8 mouse cellular contexts compared by ENCODE assay signal in genomic region chr15:84168170-84169161, GRCm38 (mm10). TPM values are rescaled to one million over a fixed set of nuclear protein-coding genes. Genes with fewer than 3 reads are reported as not detected.
DNase-seq lines count a peak whose midpoint lies in the region; ATAC-seq and TF ChIP-seq lines count a peak whose summit lies in the region.

No protein-coding gene starts in this region.

- peak overlapping the region; percentile 99 for H3K4me2 ChIP-seq in lung, embryonic 16.5 days (ENCODE audit: low read depth, low read length)

- peak overlapping the region; percentile 70 for H3K4me3 ChIP-seq in ES-Bruce4 (ENCODE audit: low read depth, low read length)
- peak overlapping the region; percentile 65 for H3K4me3 ChIP-seq in heart, embryonic 10.5 days
- peak overlapping the region; percentile 59 for H3K4me3 ChIP-seq in lung, embryonic 16.5 days (ENCODE audit: low read length)

- peak; percentile 72 for DNase-seq in CD4-positive helper T cell, adult 2 months (ENCODE audit: low read depth, low spot score)
- peak; percentile 49 for DNase-seq in embryo, embryonic 10.5 days (ENCODE audit: low spot score)
- DNase-seq in heart, embryonic 10.5 days (ENCODE audit: low spot score): peak; percentile 76
- peak; percentile 45 for DNase-seq in kidney, adult 9 months
- DNase-seq in right cerebral cortex, postnatal 10 days (ENCODE audit: low spot score in 2 of 2): peak; percentile 76 to 80
- no peak for DNase-seq in thymus, postnatal 14 days

- 1% methylated on average over 28 of the region's 28 CpGs for WGBS in heart, embryonic 10.5 days
- under 1% methylated on average over 28 of the region's 28 CpGs for WGBS in lung, embryonic 16.5 days

- no peaks in the 10 kb centered on the region for H3K9me3 ChIP-seq in ES-Bruce4 (replicated peaks; ENCODE audit: control insufficient read depth, insufficient read depth, low read length, poor library complexity, severe bottlenecking)
- no peaks in the 10 kb centered on the region for H3K9me3 ChIP-seq in heart, embryonic 10.5 days
- no peaks in the 10 kb centered on the region for H3K9me3 ChIP-seq in lung, embryonic 16.5 days (ENCODE audit: control insufficient read depth, low read length)

- no peak for TF ChIP-seq POLR2A in ES-Bruce4 (IDR thresholded peaks at IDR 0.05; ENCODE audit: insufficient read depth, low read length)

- no peak for TF ChIP-seq CTCF in ES-Bruce4 (IDR thresholded peaks at IDR 0.05; ENCODE audit: low read depth, low read length)

- ATAC-seq in lung, embryonic 16.5 days (ENCODE audit: low read depth): peak; percentile 51

- H3K27me3 ChIP-seq in ES-Bruce4 (ENCODE audit: control insufficient read depth, insufficient read depth, low read length, poor library complexity, severe bottlenecking): no peaks in the 10 kb centered on the region
- H3K27me3 ChIP-seq in heart, embryonic 10.5 days (ENCODE audit: insufficient read depth, poor library complexity, severe bottlenecking): peaks cover 18% of the 10 kb centered on the region; the same call in 1 of the 2 replicates
- no peaks in the 10 kb centered on the region; the same call in 1 of the 2 replicates for H3K27me3 ChIP-seq in lung, embryonic 16.5 days (ENCODE audit: control insufficient read depth, insufficient read depth, low read depth, low read length)

- no peaks in the 10 kb centered on the region for H3K36me3 ChIP-seq in ES-Bruce4 (ENCODE audit: control insufficient read depth, insufficient read depth, low read length, poor library complexity, severe bottlenecking)
- no peaks in the 10 kb centered on the region for H3K36me3 ChIP-seq in heart, embryonic 10.5 days
- H3K36me3 ChIP-seq in lung, embryonic 16.5 days (ENCODE audit: control insufficient read depth, insufficient read depth, low read length): no peaks in the 10 kb centered on the region

- no peak overlapping the region for H3K27ac ChIP-seq in ES-Bruce4 (ENCODE audit: insufficient read depth, low read length)
- peak overlapping the region; percentile 48; the same call in 1 of the 2 replicates for H3K27ac ChIP-seq in heart, embryonic 10.5 days
- no peak overlapping the region for H3K27ac ChIP-seq in lung, embryonic 16.5 days (ENCODE audit: low read length)

- peak overlapping the region; percentile 41 for H3K9ac ChIP-seq in ES-Bruce4 (ENCODE audit: low read depth, poor library complexity, severe bottlenecking)
- H3K9ac ChIP-seq in lung, embryonic 16.5 days (ENCODE audit: low read length): peak overlapping the region; percentile 63

- no peak for TF ChIP-seq EP300 in ES-Bruce4 (IDR thresholded peaks at IDR 0.05; ENCODE audit: insufficient read depth, low read depth, low read length)

- H3K4me1 ChIP-seq in ES-Bruce4 (ENCODE audit: control insufficient read depth, insufficient read depth, low read length): peaks cover 2% of the 10 kb centered on the region
- H3K4me1 ChIP-seq in heart, embryonic 10.5 days: peaks cover 19% of the 10 kb centered on the region
- peaks cover 14% of the 10 kb centered on the region for H3K4me1 ChIP-seq in lung, embryonic 16.5 days (replicated peaks; ENCODE audit: control insufficient read depth, insufficient read depth, low read length)

RNA-seq across cellular contexts. Expression of gene Pnpla3, which starts 0.8 kb away (rescaled TPM):
- polyA plus RNA-seq in ES-Bruce4 (2011; ENCODE audit: insufficient read depth, insufficient read length, low read depth, missing spikeins): 0.61 and 0.68 TPM in 2 replicates
- polyA plus RNA-seq in heart, embryonic 10.5 days (2016; fragmentation: Nextera tagmentation; extraction: Ambion mirVana): 0.51 and 0.68 TPM in 2 replicates
- 0.38 TPM in 1 of 2 replicates, not detected in the other for polyA plus RNA-seq in lung, embryonic 16.5 days (2015; fragmentation: Nextera tagmentation; extraction: Ambion mirVana)

RNA-seq across cellular contexts. Expression of gene Samm50, which starts 23.6 kb away (rescaled TPM):
- polyA plus RNA-seq in ES-Bruce4 (2011; ENCODE audit: insufficient read depth, insufficient read length, low read depth, missing spikeins): 114 and 120 TPM in 2 replicates
- polyA plus RNA-seq in heart, embryonic 10.5 days (2016; fragmentation: Nextera tagmentation; extraction: Ambion mirVana): 122 and 132 TPM in 2 replicates
- 98.8 and 105 TPM in 2 replicates for polyA plus RNA-seq in lung, embryonic 16.5 days (2015; fragmentation: Nextera tagmentation; extraction: Ambion mirVana)

RNA-seq across cellular contexts. Expression of gene Pnpla5, which starts 45.5 kb away (rescaled TPM):
- not detected in 2 replicates for polyA plus RNA-seq in ES-Bruce4 (2011; ENCODE audit: insufficient read depth, insufficient read length, low read depth, missing spikeins)
- polyA plus RNA-seq in heart, embryonic 10.5 days (2016; fragmentation: Nextera tagmentation; extraction: Ambion mirVana): not detected in 2 replicates
- not detected in 2 replicates for polyA plus RNA-seq in lung, embryonic 16.5 days (2015; fragmentation: Nextera tagmentation; extraction: Ambion mirVana)
